In genomic region chr5:120670132-120670531, GRCm38 (mm10) we compare ENCODE assay signal across 25 mouse cellular contexts. TPM values are rescaled to one million over a fixed set of nuclear protein-coding genes. Genes with fewer than 3 reads are reported as not detected.
DNase-seq lines count a peak whose midpoint lies in the region; ATAC-seq and TF ChIP-seq lines count a peak whose summit lies in the region.
"Had no signal": no experiment of that assay in that cellular context is flagged by ENCODE, and none has a peak within 500 bp of the region (broad histone marks: within the 10 kb centered on the region; RNA-seq: fewer than 3 reads in every experiment).

No protein-coding gene starts in this region.

- H3K4me3 ChIP-seq in spleen, adult 2 months (ENCODE audit: extremely low read depth, insufficient read depth, insufficient read length) = no peak overlapping the region
- no peak overlapping the region for H3K4me3 ChIP-seq in bone marrow, adult 2 months (replicated peaks; ENCODE audit: control insufficient read depth, low read depth, low read length)
- H3K4me3 ChIP-seq in hindbrain, embryonic 16.5 days (ENCODE audit: low read length) = no peak overlapping the region
- H3K4me3 ChIP-seq in hindbrain, embryonic 14.5 days (replicated peaks; ENCODE audit: low read length) = no peak overlapping the region

- DNase-seq in spleen, adult 2 months (ENCODE audit: low read depth in 1 of 2, low spot score in 2 of 2) = no peak
- no peak for DNase-seq in spleen, postnatal 4 days (ENCODE audit: low spot score in 2 of 2)
- peak; percentile 43 for DNase-seq in A20 (ENCODE audit: low read depth, low spot score)
- peak; percentile 52 for DNase-seq in splenic B cell, adult 2 months (ENCODE audit: low read depth, low spot score)
- DNase-seq in embryo, embryonic 11 days = no peak
- no peak for DNase-seq in hindbrain, embryonic 14.5 days (ENCODE audit: low spot score)
- DNase-seq: adrenal gland, adult 2 months; adrenal gland, adult 8-10 months; adrenal gland, postnatal 10 days; adrenal gland, postnatal 14 days; adrenal gland, postnatal 25 days; adrenal gland, postnatal 36 days; B cell, adult 2 months; cerebellum, adult 11 months; cerebellum, adult 11-12 months; cerebellum, adult 18-20 months; cerebellum, adult 2 months had no signal

- H3K27ac ChIP-seq in spleen, adult 2 months (ENCODE audit: insufficient read depth, low read length) = peak overlapping the region; percentile 53
- peak overlapping the region; percentile 20; the same call in 1 of the 2 replicates for H3K27ac ChIP-seq in bone marrow, adult 2 months (ENCODE audit: control insufficient read depth, insufficient read depth, low read depth, low read length, poor library complexity)
- no peak overlapping the region for H3K27ac ChIP-seq in hindbrain, embryonic 16.5 days (ENCODE audit: low read depth, low read length)
- no peak overlapping the region for H3K27ac ChIP-seq in hindbrain, embryonic 14.5 days

- 53% methylated on average over 7 of the region's 7 CpGs for WGBS in spleen, adult 2 months
- 53% methylated on average over 7 of the region's 7 CpGs for WGBS in bone marrow, adult 2 months
- WGBS in hindbrain, embryonic 16.5 days = 90% methylated on average over 7 of the region's 7 CpGs
- WGBS in hindbrain, embryonic 14.5 days = 89% methylated on average over 7 of the region's 7 CpGs

- no peak overlapping the region for H3K4me2 ChIP-seq in hindbrain, embryonic 16.5 days (ENCODE audit: low read length)
- H3K4me2 ChIP-seq in hindbrain, embryonic 14.5 days (replicated peaks) = no peak overlapping the region

- no peaks in the 10 kb centered on the region for H3K9me3 ChIP-seq in hindbrain, embryonic 16.5 days (ENCODE audit: control insufficient read depth, low read length)
- no peaks in the 10 kb centered on the region for H3K9me3 ChIP-seq in hindbrain, embryonic 14.5 days (ENCODE audit: control insufficient read depth, low read length)
- H3K9me3 ChIP-seq: G1E had no signal

- no peaks in the 10 kb centered on the region for H3K36me3 ChIP-seq in spleen, adult 2 months (ENCODE audit: control insufficient read depth, insufficient read depth, low read length)
- no peaks in the 10 kb centered on the region for H3K36me3 ChIP-seq in splenic B cell, adult 2 months (ENCODE audit: control insufficient read depth, insufficient read depth, low read length, poor library complexity, severe bottlenecking)
- no peaks in the 10 kb centered on the region for H3K36me3 ChIP-seq in hindbrain, embryonic 16.5 days (ENCODE audit: control insufficient read depth, insufficient read depth, low read length)
- H3K36me3 ChIP-seq in hindbrain, embryonic 14.5 days (replicated peaks; ENCODE audit: control insufficient read depth, insufficient read depth) = no peaks in the 10 kb centered on the region

- no peak for TF ChIP-seq CTCF in spleen, adult 2 months (IDR thresholded peaks at IDR 0.05; ENCODE audit: extremely low read depth, insufficient read depth, insufficient read length, insufficient replicate concordance)
- no peak for TF ChIP-seq CTCF in bone marrow, adult 2 months (IDR thresholded peaks at IDR 0.05; ENCODE audit: control insufficient read depth, insufficient read depth, low read length)

- no peak for TF ChIP-seq POLR2A in spleen, adult 2 months (IDR thresholded peaks at IDR 0.05; ENCODE audit: low read depth, low read length)
- TF ChIP-seq POLR2A in bone marrow, adult 2 months (IDR thresholded peaks at IDR 0.05; ENCODE audit: borderline replicate concordance, control insufficient read depth, low read depth, low read length) = no peak

- H3K9ac ChIP-seq in hindbrain, embryonic 16.5 days (ENCODE audit: low read depth, low read length) = no peak overlapping the region
- no peak overlapping the region for H3K9ac ChIP-seq in hindbrain, embryonic 14.5 days

- no peaks in the 10 kb centered on the region for H3K27me3 ChIP-seq in spleen, adult 2 months (ENCODE audit: control insufficient read depth, insufficient read depth, low read length)
- H3K27me3 ChIP-seq in splenic B cell, adult 2 months (ENCODE audit: control insufficient read depth, insufficient read depth, low read length, poor library complexity, severe bottlenecking) = no peaks in the 10 kb centered on the region
- peaks cover 2% of the 10 kb centered on the region; the same call in 1 of the 2 replicates for H3K27me3 ChIP-seq in hindbrain, embryonic 16.5 days (replicated peaks; ENCODE audit: control insufficient read depth, insufficient read depth, low read length)
- no peaks in the 10 kb centered on the region for H3K27me3 ChIP-seq in hindbrain, embryonic 14.5 days (ENCODE audit: control insufficient read depth, insufficient read depth, low read length)
- H3K27me3 ChIP-seq: CH12.LX, Patski had no signal

- H3K4me1 ChIP-seq in spleen, adult 2 months (ENCODE audit: control insufficient read depth, insufficient read depth, insufficient read length) = peaks cover 21% of the 10 kb centered on the region; the same call in 1 of the 2 replicates
- no peaks in the 10 kb centered on the region for H3K4me1 ChIP-seq in bone marrow, adult 2 months (ENCODE audit: control insufficient read depth, insufficient read depth, low read length)
- peaks cover 5% of the 10 kb centered on the region; the same call in 1 of the 2 replicates for H3K4me1 ChIP-seq in hindbrain, embryonic 16.5 days (ENCODE audit: control insufficient read depth, insufficient read depth, low read depth, low read length)
- H3K4me1 ChIP-seq in hindbrain, embryonic 14.5 days (replicated peaks; ENCODE audit: control insufficient read depth, insufficient read depth, low read length) = no peaks in the 10 kb centered on the region

- ATAC-seq in hindbrain, embryonic 16.5 days = no peak
- ATAC-seq in hindbrain, embryonic 14.5 days (ENCODE audit: low FRiP score) = no peak
- ATAC-seq: activated CD4-positive, CD25-positive, alpha-beta regulatory T cell, adult 4 months; CD4-positive, CD25-positive, alpha-beta regulatory T cell, adult 4 months; Patski had no signal

RNA-seq across cellular contexts. Expression of gene Rasal1, which starts 21.5 kb away (rescaled TPM):
- polyA plus RNA-seq in spleen, adult 2 months (2012; rRNA removed) = 14.9 and 18.9 TPM in 2 replicates
- 1.6 and 4.6 TPM in 2 replicates for polyA plus RNA-seq in bone marrow, adult 2 months (2011; ENCODE audit: insufficient read depth, insufficient read length, low replicate concordance, missing spikeins)
- 0.61 and 1.9 TPM in 2 replicates for polyA plus RNA-seq in hindbrain, embryonic 16.5 days (2015; fragmentation: Nextera tagmentation; extraction: Ambion mirVana)
- 0.31 and 0.74 TPM in 2 replicates for polyA plus RNA-seq in hindbrain, embryonic 14.5 days (2014; fragmentation: Nextera tagmentation; extraction: Ambion mirVana)
- polyA plus RNA-seq: C2C12 had no signal

RNA-seq across cellular contexts. Expression of gene Cfap73, which starts 36.1 kb away (rescaled TPM):
- polyA plus RNA-seq in spleen, adult 2 months (2012; rRNA removed) = not detected in 2 replicates
- not detected in 2 replicates for polyA plus RNA-seq in bone marrow, adult 2 months (2011; ENCODE audit: insufficient read depth, insufficient read length, low replicate concordance, missing spikeins)
- polyA plus RNA-seq in hindbrain, embryonic 16.5 days (2015; fragmentation: Nextera tagmentation; extraction: Ambion mirVana) = 0.51 and 0.92 TPM in 2 replicates
- polyA plus RNA-seq in hindbrain, embryonic 14.5 days (2014; fragmentation: Nextera tagmentation; extraction: Ambion mirVana) = 0.53 and 1.1 TPM in 2 replicates
- polyA plus RNA-seq: activated CD4-positive, CD25-positive, alpha-beta regulatory T cell, adult 4 months; adrenal gland, adult 2 months; C2C12; CD4-positive, CD25-positive, alpha-beta regulatory T cell, adult 4 months; G1E had no signal

RNA-seq across cellular contexts. Expression of gene Dtx1, which starts 41.6 kb away (rescaled TPM):
- 264 and 351 TPM in 2 replicates for polyA plus RNA-seq in spleen, adult 2 months (2012; rRNA removed)
- polyA plus RNA-seq in bone marrow, adult 2 months (2011; ENCODE audit: insufficient read depth, insufficient read length, low replicate concordance, missing spikeins) = 2.7 and 3.6 TPM in 2 replicates
- polyA plus RNA-seq in hindbrain, embryonic 16.5 days (2015; fragmentation: Nextera tagmentation; extraction: Ambion mirVana) = 44.8 and 46.6 TPM in 2 replicates
- polyA plus RNA-seq in hindbrain, embryonic 14.5 days (2014; fragmentation: Nextera tagmentation; extraction: Ambion mirVana) = 53.9 and 64.1 TPM in 2 replicates
- polyA plus RNA-seq: C2C12 had no signal

RNA-seq across cellular contexts. Expression of gene Ddx54, which starts 57.6 kb away (rescaled TPM):
- polyA plus RNA-seq in spleen, adult 2 months (2012; rRNA removed) = 80.8 and 131 TPM in 2 replicates
- polyA plus RNA-seq in bone marrow, adult 2 months (2011; ENCODE audit: insufficient read depth, insufficient read length, low replicate concordance, missing spikeins) = 17.2 and 32.0 TPM in 2 replicates
- polyA plus RNA-seq in hindbrain, embryonic 16.5 days (2015; fragmentation: Nextera tagmentation; extraction: Ambion mirVana) = 38.4 and 42.0 TPM in 2 replicates
- 27.8 and 29.8 TPM in 2 replicates for polyA plus RNA-seq in hindbrain, embryonic 14.5 days (2014; fragmentation: Nextera tagmentation; extraction: Ambion mirVana)

RNA-seq across cellular contexts. Expression of gene Rita1, which starts 57.7 kb away (rescaled TPM):
- polyA plus RNA-seq in spleen, adult 2 months (2012; rRNA removed) = 8.0 and 8.8 TPM in 2 replicates
- polyA plus RNA-seq in bone marrow, adult 2 months (2011; ENCODE audit: insufficient read depth, insufficient read length, low replicate concordance, missing spikeins) = 1.9 and 3.4 TPM in 2 replicates
- 29.3 and 33.7 TPM in 2 replicates for polyA plus RNA-seq in hindbrain, embryonic 16.5 days (2015; fragmentation: Nextera tagmentation; extraction: Ambion mirVana)
- 20.1 and 20.6 TPM in 2 replicates for polyA plus RNA-seq in hindbrain, embryonic 14.5 days (2014; fragmentation: Nextera tagmentation; extraction: Ambion mirVana)

Comparison
In these comparisons a context has a peak if more than half of its experiments do, and no peak if none do; other contexts are left out.
1. DNase-seq: peak in A20 (single experiment) and splenic B cell, adult 2 months (single experiment); none in spleen, adult 2 months (0 of 2), spleen, postnatal 4 days (0 of 2), embryo, embryonic 11 days (single experiment) and hindbrain, embryonic 14.5 days (single experiment).
2. H3K27ac ChIP-seq: peak in spleen, adult 2 months (single experiment) and bone marrow, adult 2 months (single experiment); none in hindbrain, embryonic 16.5 days (single experiment) and hindbrain, embryonic 14.5 days (single experiment).